Mouse (Mus musculus): Measurements from ENCODE around the gene Agap1. TPM values are rescaled to one million over a fixed set of nuclear protein-coding genes. Genes with fewer than 3 reads are reported as not detected.

The Agap1 gene
- polyA plus RNA-seq, 1 experiment from 2014 or later = 8.5 TPM

GRCm38 (mm10) chr1:89694916-89695315 is 240.3 kb downstream of the Agap1 start:
- TF ChIP-seq CTCF (IDR thresholded peaks at IDR 0.05; ENCODE audit: low read depth) = no peak
- ATAC-seq (replicated peaks; ENCODE audit: low FRiP score, low read depth) = no peak
- no peaks in the 10 kb centered on the region for H3K9me3 ChIP-seq (replicated peaks; ENCODE audit: low read length)

GRCm38 (mm10) chr1:89697241-89697640 is 242.6 kb downstream of the Agap1 start:
- no peaks in the 10 kb centered on the region for H3K27me3 ChIP-seq (ENCODE audit: insufficient read depth, low read length)
- no peak overlapping the region for H3K9ac ChIP-seq (ENCODE audit: low read depth, low read length)
- no peaks in the 10 kb centered on the region for H3K9me3 ChIP-seq (replicated peaks; ENCODE audit: low read length)
- no peak overlapping the region for H3K4me2 ChIP-seq (ENCODE audit: low read length)
- H3K4me1 ChIP-seq (replicated peaks; ENCODE audit: insufficient read depth, low read length) = no peaks in the 10 kb centered on the region
- ATAC-seq (replicated peaks; ENCODE audit: low FRiP score, low read depth) (no peak), DNase-seq (ENCODE audit: low spot score) (no peak)
- H3K36me3 ChIP-seq (ENCODE audit: insufficient read depth, low read length) = 0 out of 2 replicates have a peak, but pooled peaks cover 8% of the 10 kb centered on the region
- no peak overlapping the region for H3K4me3 ChIP-seq (replicated peaks; ENCODE audit: low read depth, low read length)
- no peak for TF ChIP-seq CTCF (IDR thresholded peaks at IDR 0.05; ENCODE audit: low read depth)
- WGBS = 95% methylated on average over 2 of the region's 2 CpGs
- H3K27ac ChIP-seq = no peak overlapping the region

More at GRCm38 (mm10) chr1:89694916-89695315, 240.3 kb downstream of the Agap1 start:
- Histone ChIP-seq H3K9ac (ENCODE audit: low read depth, low read length) (no peak overlapping the region), H3K4me3 (replicated peaks; ENCODE audit: low read depth, low read length) (no peak overlapping the region), H3K4me1 (replicated peaks; ENCODE audit: insufficient read depth, low read length) (peaks cover 10% of the 10 kb centered on the region; the same call in 1 of the 2 replicates), H3K36me3 (ENCODE audit: insufficient read depth, low read length) (no peaks in the 10 kb centered on the region), H3K27me3 (ENCODE audit: insufficient read depth, low read length) (no peaks in the 10 kb centered on the region), H3K4me2 (ENCODE audit: low read length) (no peak overlapping the region), H3K27ac (no peak overlapping the region)
- WGBS = 90% methylated on average over 5 of the region's 5 CpGs
- DNase-seq (ENCODE audit: low spot score) = no peak

DNA sequence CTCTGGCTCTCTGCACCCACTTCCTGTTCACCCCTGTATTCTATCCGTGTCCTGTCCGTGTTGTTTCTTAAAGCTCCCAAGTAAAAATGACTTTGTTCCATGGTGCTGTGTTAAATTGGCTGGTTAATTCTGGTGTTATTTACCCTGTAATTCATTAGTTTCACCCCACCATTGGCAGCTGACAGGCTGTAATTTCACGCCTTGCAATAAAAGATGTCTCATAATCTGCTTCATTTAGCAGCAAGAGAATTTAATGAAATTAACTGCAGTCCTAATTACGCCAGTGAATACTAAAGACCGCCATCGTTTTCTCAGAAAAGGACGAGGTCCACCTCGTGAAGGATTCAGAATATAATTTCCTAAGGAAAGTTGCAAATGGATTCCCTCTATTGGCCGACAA is 245.6 kb downstream of the Agap1 start:
- Histone ChIP-seq H3K4me2 (ENCODE audit: low read length) (no peak overlapping the region), H3K9ac (ENCODE audit: low read depth, low read length) (no peak overlapping the region), H3K4me3 (replicated peaks; ENCODE audit: low read depth, low read length) (no peak overlapping the region), H3K36me3 (ENCODE audit: insufficient read depth, low read length) (0 out of 2 replicates have a peak, but pooled peaks cover 8% of the 10 kb centered on the region), H3K4me1 (replicated peaks; ENCODE audit: insufficient read depth, low read length) (peaks cover 3% of the 10 kb centered on the region; the same call in 1 of the 2 replicates), H3K27me3 (ENCODE audit: insufficient read depth, low read length) (no peaks in the 10 kb centered on the region), H3K27ac (no peak overlapping the region), H3K9me3 (replicated peaks; ENCODE audit: low read length) (no peaks in the 10 kb centered on the region)
- 80% methylated on average over 9 of the region's 9 CpGs for WGBS
- no peak for TF ChIP-seq CTCF (IDR thresholded peaks at IDR 0.05; ENCODE audit: low read depth)
- ATAC-seq (replicated peaks; ENCODE audit: low FRiP score, low read depth) (no peak), DNase-seq (ENCODE audit: low spot score) (no peak)

- Histone ChIP-seq H3K4me3 (replicated peaks; ENCODE audit: low read depth, low read length) (no peak overlapping the region), H3K27me3 (ENCODE audit: insufficient read depth, low read length) (no peaks in the 10 kb centered on the region), H3K27ac (no peak overlapping the region), H3K36me3 (ENCODE audit: insufficient read depth, low read length) (0 out of 2 replicates have a peak, but pooled peaks cover 8% of the 10 kb centered on the region), H3K9me3 (replicated peaks; ENCODE audit: low read length) (no peaks in the 10 kb centered on the region), H3K4me2 (ENCODE audit: low read length) (no peak overlapping the region), H3K9ac (ENCODE audit: low read depth, low read length) (no peak overlapping the region), H3K4me1 (replicated peaks; ENCODE audit: insufficient read depth, low read length) (peaks cover 3% of the 10 kb centered on the region; the same call in 1 of the 2 replicates)
- no peak for TF ChIP-seq CTCF (IDR thresholded peaks at IDR 0.05; ENCODE audit: low read depth)
- 90% methylated on average over 5 of the region's 5 CpGs for WGBS
- no peak for ATAC-seq (replicated peaks; ENCODE audit: low FRiP score, low read depth)
- DNase-seq (ENCODE audit: low spot score) = no peak
These were observed 246.6 kb downstream of the Agap1 start for GRCm38 (mm10) chr1:89701162-89701730.

DNA sequence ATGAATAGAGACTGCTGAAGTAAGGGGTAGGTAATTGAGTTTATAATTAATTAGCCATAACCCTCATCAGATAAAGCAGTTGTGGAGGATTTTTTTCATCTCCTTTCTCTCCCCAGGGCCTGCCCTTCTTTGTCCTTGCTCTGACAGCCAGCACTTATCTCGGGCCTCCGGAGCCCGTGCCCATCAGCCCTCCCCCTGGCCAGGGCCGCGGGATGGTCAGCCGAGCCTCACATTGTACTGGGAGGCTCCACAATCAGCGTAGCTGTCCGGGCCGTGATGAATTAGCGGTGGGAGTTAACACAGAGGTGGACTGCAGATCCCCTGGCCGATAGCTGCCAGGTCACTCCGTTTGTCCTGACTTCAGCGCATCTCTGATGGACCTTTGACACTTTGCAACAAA is 248.7 kb downstream of the Agap1 start:
- DNase-seq (ENCODE audit: low spot score) (peak; percentile 35), ATAC-seq (replicated peaks; ENCODE audit: low FRiP score, low read depth) (no peak)
- Histone ChIP-seq H3K9ac (ENCODE audit: low read depth, low read length) (no peak overlapping the region), H3K27ac (no peak overlapping the region), H3K4me3 (replicated peaks; ENCODE audit: low read depth, low read length) (no peak overlapping the region), H3K9me3 (replicated peaks; ENCODE audit: low read length) (no peaks in the 10 kb centered on the region), H3K27me3 (ENCODE audit: insufficient read depth, low read length) (no peaks in the 10 kb centered on the region), H3K4me2 (ENCODE audit: low read length) (no peak overlapping the region), H3K36me3 (ENCODE audit: insufficient read depth, low read length) (0 out of 2 replicates have a peak, but pooled peaks cover 8% of the 10 kb centered on the region), H3K4me1 (replicated peaks; ENCODE audit: insufficient read depth, low read length) (peaks cover 3% of the 10 kb centered on the region; the same call in 1 of the 2 replicates)
- WGBS = 23% methylated on average over 13 of the region's 13 CpGs
- no peak for TF ChIP-seq CTCF (IDR thresholded peaks at IDR 0.05; ENCODE audit: low read depth)

DNA sequence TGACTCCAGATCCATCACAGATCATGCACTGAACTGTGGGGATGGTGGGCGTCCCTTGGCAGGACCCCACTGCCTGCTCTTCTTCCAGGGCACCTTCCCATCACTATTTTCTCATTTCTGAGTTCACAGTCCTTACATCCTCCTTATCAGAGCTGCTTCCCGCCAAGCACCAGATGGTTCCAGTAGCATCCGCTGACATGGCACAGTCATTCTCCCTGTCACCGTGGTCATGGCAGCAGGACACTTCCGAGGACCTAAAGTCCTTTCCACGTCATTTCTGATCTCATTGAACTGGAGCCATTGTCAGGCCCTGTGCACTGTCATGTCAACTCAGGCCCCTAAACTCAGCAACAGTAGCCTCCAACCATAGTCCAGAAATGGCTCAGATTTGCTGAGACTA is 251.1 kb downstream of the Agap1 start:
- DNase-seq (ENCODE audit: low spot score) (no peak), ATAC-seq (replicated peaks; ENCODE audit: low FRiP score, low read depth) (no peak)
- H3K4me3 ChIP-seq (replicated peaks; ENCODE audit: low read depth, low read length) = no peak overlapping the region
- 0 out of 2 replicates have a peak, but pooled peaks cover 5% of the 10 kb centered on the region for H3K36me3 ChIP-seq (ENCODE audit: insufficient read depth, low read length)
- H3K9me3 ChIP-seq (replicated peaks; ENCODE audit: low read length) = no peaks in the 10 kb centered on the region
- no peak overlapping the region for H3K4me2 ChIP-seq (ENCODE audit: low read length)
- WGBS = 89% methylated on average over 6 of the region's 6 CpGs
- no peak overlapping the region for H3K27ac ChIP-seq
- H3K4me1 ChIP-seq (replicated peaks; ENCODE audit: insufficient read depth, low read length) = peaks cover 3% of the 10 kb centered on the region; the same call in 1 of the 2 replicates
- no peaks in the 10 kb centered on the region for H3K27me3 ChIP-seq (ENCODE audit: insufficient read depth, low read length)
- H3K9ac ChIP-seq (ENCODE audit: low read depth, low read length) = no peak overlapping the region
- no peak for TF ChIP-seq CTCF (IDR thresholded peaks at IDR 0.05; ENCODE audit: low read depth)

Measured in kidney, postnatal 0 days (tissue).